Mouse (Mus musculus) heart, embryonic 12.5 days (tissue): Measurements from ENCODE around the gene Ttll1. TPM values are rescaled to one million over a fixed set of nuclear protein-coding genes. Genes with fewer than 3 reads are reported as not detected.

Experiments
- ATAC-seq: fragments of 200-750 bp; cut with Nextera tagmentation; 2 replicates; pipeline ENCODE4 v1.8.0; 2017; ENCODE audit warnings: moderate TSS enrichment, moderate library complexity; ENCODE audit not compliant: insufficient number of reproducible peaks, low FRiP score
- H3K27ac ChIP-seq: fragments of 300-500 bp; sonication (generic); 2 replicates; pipeline ENCODE4 v1.5.1; 2016; ENCODE audit warnings: mild to moderate bottlenecking, moderate library complexity; ENCODE audit not compliant: poor library complexity, severe bottlenecking
- H3K27me3 ChIP-seq: fragments of 300-500 bp; sonication (generic); replicated peaks from 2 replicates; pipeline ENCODE4 v1.6.1; 2016; ENCODE audit warnings: mild to moderate bottlenecking, moderate library complexity
- H3K36me3 ChIP-seq: fragments of 300-500 bp; sonication (generic); 2 replicates; pipeline ENCODE4 v1.6.1; 2016; ENCODE audit warnings: mild to moderate bottlenecking, moderate library complexity
- H3K4me1 ChIP-seq: fragments of 300-500 bp; sonication (generic); replicated peaks from 2 replicates; pipeline ENCODE4 v1.6.1; 2016; ENCODE audit warnings: mild to moderate bottlenecking
- H3K4me2 ChIP-seq: fragments of 300-500 bp; sonication (generic); 2 replicates; pipeline ENCODE4 v1.6.1; 2016; ENCODE audit warnings: mild to moderate bottlenecking, moderate library complexity
- H3K4me3 ChIP-seq: fragments of 300-500 bp; sonication (generic); 2 replicates; pipeline ENCODE4 v1.5.1; 2016; ENCODE audit warnings: mild to moderate bottlenecking
- H3K9ac ChIP-seq: fragments of 300-500 bp; sonication (generic); 2 replicates; pipeline ENCODE4 v1.6.1; 2016; ENCODE audit warnings: mild to moderate bottlenecking, moderate library complexity
- H3K9me3 ChIP-seq: fragments of 300-500 bp; sonication (generic); replicated peaks from 2 replicates; pipeline ENCODE4 v1.6.1; 2016; ENCODE audit warnings: mild to moderate bottlenecking, moderate library complexity
- WGBS: fragments of 180-500 bp; shearing (Covaris S2); methylation state at CpG from one replicate; pipeline ENCODE4 v1.1.7; 2016; 5-methylcytosine and 5-hydroxymethylcytosine counted together
- polyA plus RNA-seq: library from polyadenylated mRNA; unstranded; fragments of >200 nt; fragmentation: Nextera tagmentation; extraction: Ambion mirVana; gene quantifications from 2 replicates; pipeline ENCODE4 v1.2.1, GENCODE M21; 2016

Ttll1 gene
- polyA plus RNA-seq, 1 experiment from 2014 or later: 25.4 TPM

DNA sequence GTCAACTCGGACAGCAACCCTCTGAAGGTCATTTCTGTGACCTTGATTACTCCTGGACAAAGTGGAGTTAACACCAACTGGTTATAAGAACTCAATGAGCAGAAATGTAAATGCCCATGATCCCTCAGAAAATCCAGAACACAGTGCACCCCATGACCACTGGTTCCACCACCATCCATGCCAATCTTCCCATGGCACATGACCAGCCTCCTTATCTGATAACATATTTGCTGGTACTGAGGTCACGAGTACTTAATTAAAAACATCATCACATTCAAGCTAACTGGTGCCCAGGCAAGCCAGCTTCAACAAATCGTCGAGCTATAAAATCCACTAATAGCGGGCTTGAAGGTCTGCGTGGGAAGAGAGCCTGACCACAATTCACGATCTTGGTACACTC is 56.3 kb downstream of the Ttll1 start:
- Histone ChIP-seq H3K4me2 (no peak overlapping the region), H3K4me3 (no peak overlapping the region), H3K9ac (no peak overlapping the region), H3K4me1 (peaks cover 71% of the 10 kb centered on the region), H3K36me3 (no peaks in the 10 kb centered on the region), H3K27ac (no peak overlapping the region), H3K27me3 (no peaks in the 10 kb centered on the region), H3K9me3 (no peaks in the 10 kb centered on the region)
- 72% methylated on average over 7 of the region's 7 CpGs for WGBS
- no peak for ATAC-seq

DNA sequence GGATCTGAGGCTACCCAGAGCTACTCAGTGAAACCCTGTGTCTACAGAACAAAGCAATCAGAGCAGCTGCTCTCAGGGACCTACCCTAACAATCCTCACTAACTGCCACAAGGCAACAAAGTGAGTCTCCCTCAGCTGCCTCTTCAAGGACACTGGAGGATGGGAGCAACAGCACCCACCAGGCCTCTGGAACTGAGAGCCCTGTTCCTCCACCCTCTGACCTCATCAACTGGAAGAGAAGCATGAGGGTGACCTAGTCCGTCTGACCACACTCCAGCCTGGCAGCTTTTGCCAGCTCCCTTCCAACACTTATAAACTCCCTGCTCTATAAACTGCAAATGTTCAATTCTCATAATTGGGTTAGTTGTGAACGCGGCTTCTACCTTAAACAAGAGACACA is 56.8 kb downstream of the Ttll1 start:
- Histone ChIP-seq H3K4me2 (no peak overlapping the region), H3K9me3 (no peaks in the 10 kb centered on the region), H3K4me1 (peaks cover 74% of the 10 kb centered on the region), H3K36me3 (no peaks in the 10 kb centered on the region), H3K9ac (no peak overlapping the region), H3K27ac (peak overlapping the region; percentile 17; the same call in 1 of the 2 replicates), H3K27me3 (no peaks in the 10 kb centered on the region), H3K4me3 (no peak overlapping the region)
- 67% methylated on average over 3 of the region's 3 CpGs for WGBS
- ATAC-seq: peak; percentile 43; the same call in 1 of the 2 replicates

DNA sequence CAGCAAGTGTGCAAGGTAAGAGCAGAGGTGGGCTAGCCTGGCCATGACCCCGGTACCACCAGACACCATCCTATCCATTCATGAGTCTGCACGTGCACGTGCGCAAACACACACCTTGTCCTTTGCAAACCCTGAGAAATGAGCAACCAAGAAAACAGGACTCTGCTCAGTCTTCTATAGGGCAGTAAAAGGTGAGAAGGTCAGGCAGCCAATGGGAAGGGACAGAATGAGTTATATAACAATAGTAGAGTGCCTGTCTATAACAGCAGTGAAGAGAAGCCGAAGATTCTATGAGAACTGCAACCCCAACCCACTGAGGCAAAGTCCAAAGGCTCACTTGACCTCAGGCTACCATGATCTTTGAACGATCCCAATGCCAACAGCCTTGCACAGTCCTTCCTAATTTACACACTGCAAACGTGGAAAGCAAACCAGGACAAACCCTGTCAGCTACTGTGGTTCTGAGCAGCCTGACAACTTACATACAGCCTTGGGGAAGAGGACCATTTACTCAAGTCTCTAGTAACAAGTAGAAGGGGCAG is 58.4 kb downstream of the Ttll1 start:
- Histone ChIP-seq H3K9me3 (no peaks in the 10 kb centered on the region), H3K27ac (peak overlapping the region; percentile 54; the same call in 1 of the 2 replicates), H3K27me3 (no peaks in the 10 kb centered on the region), H3K4me2 (no peak overlapping the region), H3K4me1 (peaks cover 85% of the 10 kb centered on the region), H3K36me3 (no peaks in the 10 kb centered on the region), H3K4me3 (no peak overlapping the region), H3K9ac (no peak overlapping the region)
- no peak for ATAC-seq
- WGBS: 84% methylated on average over 7 of the region's 7 CpGs

DNA sequence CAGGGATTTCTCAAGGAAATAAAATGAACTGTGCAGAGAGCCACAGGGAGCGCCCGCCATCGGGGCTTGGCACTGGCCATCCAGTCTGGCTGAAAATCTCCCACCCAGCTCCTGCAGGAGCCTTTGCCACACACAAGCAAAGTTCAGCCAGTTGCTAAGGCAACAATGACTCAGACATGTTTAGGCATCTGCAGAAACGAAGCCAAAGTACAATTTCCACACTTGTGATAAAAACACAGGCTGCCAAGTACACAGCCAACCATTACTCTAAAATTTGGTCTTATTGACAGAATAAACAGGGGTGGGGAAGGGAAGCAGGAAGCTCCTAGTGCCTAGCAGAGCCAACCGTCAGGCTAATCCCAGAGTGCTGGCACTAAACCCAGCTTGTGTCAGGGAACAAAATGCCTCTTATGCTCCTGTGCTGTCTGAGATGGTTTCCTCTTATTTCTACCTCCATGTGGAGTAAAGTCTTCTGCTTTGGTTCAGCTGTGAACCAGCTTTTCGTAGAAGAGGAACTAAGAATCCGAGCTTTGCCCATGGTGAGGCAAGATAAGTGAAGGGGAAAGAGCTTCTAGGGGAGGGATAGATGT is 59.0 kb downstream of the Ttll1 start:
- peaks cover 87% of the 10 kb centered on the region for H3K4me1 ChIP-seq
- no peaks in the 10 kb centered on the region for H3K27me3 ChIP-seq
- H3K4me3 ChIP-seq: no peak overlapping the region
- H3K27ac ChIP-seq: peak overlapping the region; percentile 54; the same call in 1 of the 2 replicates
- H3K9ac ChIP-seq: peak overlapping the region; percentile 29; the same call in 1 of the 2 replicates
- H3K4me2 ChIP-seq: no peak overlapping the region
- no peaks in the 10 kb centered on the region for H3K9me3 ChIP-seq
- ATAC-seq: 0 out of 2 replicates have a peak, but pooled peaks have one; percentile 23
- no peaks in the 10 kb centered on the region for H3K36me3 ChIP-seq
- 57% methylated on average over 7 of the region's 7 CpGs for WGBS

DNA sequence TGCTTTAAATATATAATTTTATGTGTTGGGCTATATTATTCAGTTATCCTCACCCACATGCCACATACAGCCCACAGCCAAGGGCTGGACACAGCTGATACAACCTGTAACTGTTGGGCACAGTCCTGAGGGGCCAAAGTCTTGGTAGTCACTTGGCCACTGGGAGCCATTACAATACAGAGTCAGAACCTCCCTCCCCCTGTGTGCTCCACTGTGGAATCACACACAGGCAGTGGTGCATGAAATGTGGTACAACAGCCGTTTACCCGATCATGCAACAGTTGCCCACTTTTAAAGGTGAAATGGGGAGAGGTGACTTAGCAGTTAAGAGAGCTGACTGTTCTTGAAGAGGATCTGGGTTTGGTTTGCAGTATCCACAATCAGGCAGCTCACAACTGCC is 60.7 kb downstream of the Ttll1 start:
- no peak for ATAC-seq
- 92% methylated on average over 2 of the region's 2 CpGs for whole genome bisulfite sequencing
- Histone ChIP-seq H3K27me3 (no peaks in the 10 kb centered on the region), H3K4me3 (no peak overlapping the region), H3K9me3 (no peaks in the 10 kb centered on the region), H3K27ac (no peak overlapping the region), H3K4me1 (peaks cover 94% of the 10 kb centered on the region), H3K36me3 (no peaks in the 10 kb centered on the region), H3K4me2 (no peak overlapping the region), H3K9ac (no peak overlapping the region)

DNA sequence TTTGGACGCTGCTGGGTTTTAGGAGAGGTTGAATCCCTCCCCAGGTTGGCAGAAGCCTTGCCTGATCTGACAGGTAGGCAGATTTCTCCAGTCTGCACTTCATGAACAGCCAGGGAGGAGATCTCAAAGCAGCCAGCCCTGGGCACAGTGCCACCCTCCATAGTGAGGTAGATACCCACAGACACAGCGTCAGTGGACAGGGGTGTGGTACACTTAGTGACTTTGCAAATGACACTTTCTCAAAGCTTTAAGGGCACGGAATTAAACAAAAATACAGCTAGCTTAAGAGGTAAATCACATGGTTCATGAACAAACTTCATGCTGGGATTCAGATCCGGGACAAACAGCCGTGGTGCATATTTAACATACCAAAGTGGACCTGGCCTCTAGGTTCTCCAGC is 62.0 kb downstream of the Ttll1 start:
- H3K4me1 ChIP-seq: peaks cover 95% of the 10 kb centered on the region
- H3K27me3 ChIP-seq: no peaks in the 10 kb centered on the region
- no peak for ATAC-seq
- H3K9me3 ChIP-seq: no peaks in the 10 kb centered on the region
- H3K36me3 ChIP-seq: no peaks in the 10 kb centered on the region
- no peak overlapping the region for H3K27ac ChIP-seq
- 66% methylated on average over 5 of the region's 5 CpGs for WGBS
- H3K9ac ChIP-seq: no peak overlapping the region
- H3K4me2 ChIP-seq: no peak overlapping the region
- H3K4me3 ChIP-seq: no peak overlapping the region

DNA sequence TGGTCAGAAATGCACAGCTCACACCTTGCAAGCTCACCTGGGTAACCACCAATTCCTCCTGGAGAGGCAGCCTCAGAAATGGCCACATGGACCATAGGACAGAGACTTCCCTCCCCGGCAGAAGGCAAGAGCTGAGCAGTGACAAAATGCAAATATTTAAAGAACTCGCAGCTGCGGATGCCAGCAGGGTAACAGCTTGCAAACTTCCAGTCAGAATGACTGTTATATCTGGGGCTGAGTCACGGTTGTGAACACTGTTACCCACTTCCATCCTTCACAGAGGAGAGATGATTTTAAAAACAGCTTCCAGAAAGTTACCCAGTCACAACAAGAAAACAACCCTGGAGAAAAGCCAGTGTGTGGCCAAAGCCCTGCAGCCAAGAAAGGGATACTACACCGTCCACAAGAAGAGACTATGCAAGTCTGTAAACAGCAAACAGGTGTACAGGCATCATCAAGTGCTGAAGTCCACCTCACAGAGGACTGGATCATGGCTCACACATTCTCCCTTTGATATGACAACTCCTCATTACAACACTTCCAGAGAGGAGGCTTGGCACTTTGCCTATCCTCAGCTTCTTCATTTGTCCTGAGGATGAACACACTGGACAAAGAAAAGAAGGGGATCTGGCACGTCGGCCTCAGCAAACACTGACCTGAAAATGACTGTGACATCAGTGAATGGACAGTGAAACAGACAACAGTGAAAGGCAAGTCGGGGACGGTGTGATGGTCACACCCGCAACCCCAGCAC is 62.7 kb downstream of the Ttll1 start:
- Histone ChIP-seq H3K27ac (peak overlapping the region; percentile 93), H3K9ac (no peak overlapping the region), H3K4me1 (peaks cover 96% of the 10 kb centered on the region), H3K4me2 (peak overlapping the region; percentile 12; the same call in 1 of the 2 replicates), H3K4me3 (no peak overlapping the region), H3K27me3 (no peaks in the 10 kb centered on the region), H3K9me3 (no peaks in the 10 kb centered on the region), H3K36me3 (no peaks in the 10 kb centered on the region)
- WGBS: 41% methylated on average over 10 of the region's 10 CpGs
- no peak for ATAC-seq

DNA sequence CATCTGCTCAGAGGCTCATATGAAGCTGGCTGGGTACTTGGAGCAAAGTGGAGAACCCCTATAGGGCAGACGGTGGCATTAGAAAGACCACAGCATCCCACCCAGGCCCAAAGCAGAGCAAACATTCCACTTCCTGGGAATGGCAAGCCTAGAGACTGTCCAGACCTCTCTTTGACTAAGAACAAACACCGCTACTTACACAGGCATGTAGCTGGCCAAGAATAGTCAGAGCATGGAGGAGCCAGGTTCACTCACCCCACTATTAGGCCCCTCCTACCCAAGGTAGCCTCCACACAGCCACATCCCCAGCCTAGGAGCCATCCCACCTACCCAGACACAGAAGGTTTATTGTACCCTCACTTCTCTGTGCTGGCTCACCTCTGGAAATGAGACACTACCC is 64.8 kb downstream of the Ttll1 start:
- Histone ChIP-seq H3K9ac (0 out of 2 replicates have a peak overlapping the region, but pooled peaks have one; percentile 6), H3K4me1 (peaks cover 98% of the 10 kb centered on the region), H3K36me3 (no peaks in the 10 kb centered on the region), H3K4me3 (no peak overlapping the region), H3K4me2 (peak overlapping the region; percentile 36), H3K9me3 (no peaks in the 10 kb centered on the region), H3K27ac (peak overlapping the region; percentile 93), H3K27me3 (no peaks in the 10 kb centered on the region)
- peak; percentile 78 for ATAC-seq
- WGBS: 16% methylated on average over 2 of the region's 2 CpGs

DNA sequence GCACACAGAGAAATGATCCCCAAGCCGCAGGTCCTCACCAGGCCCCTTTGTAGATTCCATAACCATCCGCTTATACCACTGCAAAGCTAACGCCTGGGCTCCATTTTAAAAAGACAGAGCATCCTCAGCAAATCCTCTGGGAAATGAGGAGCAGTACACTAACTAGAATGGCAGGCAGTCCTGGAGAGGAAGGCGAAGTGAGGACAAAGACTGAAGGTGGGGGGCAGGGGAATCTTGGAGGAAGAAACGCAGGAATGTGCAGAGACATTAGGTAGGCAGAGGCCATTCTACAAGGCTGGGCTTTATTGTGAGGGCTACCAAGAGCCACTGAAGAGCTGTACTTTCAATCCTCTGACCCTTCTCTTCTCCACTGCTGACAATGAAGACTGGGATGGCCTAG is 65.3 kb downstream of the Ttll1 start:
- ATAC-seq: no peak
- no peaks in the 10 kb centered on the region for H3K9me3 ChIP-seq
- H3K4me1 ChIP-seq: peaks cover 98% of the 10 kb centered on the region
- H3K9ac ChIP-seq: 0 out of 2 replicates have a peak overlapping the region, but pooled peaks have one; percentile 6
- H3K27me3 ChIP-seq: no peaks in the 10 kb centered on the region
- no peak overlapping the region for H3K4me3 ChIP-seq
- H3K4me2 ChIP-seq: peak overlapping the region; percentile 36
- H3K27ac ChIP-seq: peak overlapping the region; percentile 93
- H3K36me3 ChIP-seq: no peaks in the 10 kb centered on the region
- 58% methylated on average over 5 of the region's 5 CpGs for WGBS

DNA sequence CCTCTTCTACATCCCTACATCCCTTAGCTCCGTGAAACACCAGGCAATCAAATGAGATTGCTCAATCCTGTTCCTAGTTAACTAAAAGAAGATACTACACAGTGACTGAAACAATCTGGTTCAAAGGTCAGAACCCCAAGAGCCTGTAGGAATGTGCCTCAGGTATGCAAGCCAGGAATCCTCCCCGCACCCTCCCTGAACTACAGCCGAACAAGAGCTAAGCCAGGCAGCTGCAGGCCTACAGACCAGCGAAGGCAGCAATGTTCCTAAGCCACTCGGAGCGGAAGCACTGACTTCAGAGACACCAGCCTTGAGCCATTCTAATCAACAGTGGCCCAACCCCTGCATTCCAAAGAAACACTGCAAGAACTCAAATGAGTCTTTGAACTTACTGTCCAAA is 66.3 kb downstream of the Ttll1 start:
- Histone ChIP-seq H3K27ac (peak overlapping the region; percentile 93), H3K4me2 (no peak overlapping the region), H3K36me3 (no peaks in the 10 kb centered on the region), H3K9me3 (no peaks in the 10 kb centered on the region), H3K4me3 (no peak overlapping the region), H3K27me3 (no peaks in the 10 kb centered on the region), H3K4me1 (peaks cover 97% of the 10 kb centered on the region), H3K9ac (no peak overlapping the region)
- WGBS: 25% methylated on average over 6 of the region's 6 CpGs
- ATAC-seq: no peak

DNA sequence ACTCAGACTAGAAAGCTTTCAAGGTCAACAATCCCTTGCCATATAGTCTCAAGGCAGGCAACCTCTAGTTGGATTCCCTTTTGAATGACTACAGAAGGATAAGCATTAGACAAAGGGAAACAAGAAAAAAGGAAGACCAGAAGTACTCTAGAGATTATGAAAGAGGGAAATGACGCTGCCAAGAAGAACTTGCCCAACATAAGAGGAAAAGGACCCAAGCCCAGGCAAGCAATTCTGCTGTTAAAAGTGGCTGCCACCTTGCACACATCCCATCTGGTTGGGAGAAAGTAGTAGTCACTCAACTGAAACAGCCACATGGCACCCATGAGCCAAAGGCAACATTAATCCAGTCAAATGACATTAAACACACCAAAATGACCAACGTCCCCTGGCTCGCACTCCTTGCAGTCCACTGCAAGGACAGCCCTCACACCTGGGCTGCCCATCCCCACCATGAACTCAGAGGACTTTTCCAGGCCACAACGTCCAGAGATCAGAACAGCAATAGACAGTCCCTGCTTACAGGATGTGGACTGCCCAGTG is 68.1 kb downstream of the Ttll1 start:
- no peaks in the 10 kb centered on the region for H3K27me3 ChIP-seq
- H3K9me3 ChIP-seq: no peaks in the 10 kb centered on the region
- no peak overlapping the region for H3K4me2 ChIP-seq
- H3K4me3 ChIP-seq: no peak overlapping the region
- 82% methylated on average over 4 of the region's 4 CpGs for WGBS
- H3K36me3 ChIP-seq: no peaks in the 10 kb centered on the region
- H3K27ac ChIP-seq: 0 out of 2 replicates have a peak overlapping the region, but pooled peaks have one; percentile 39
- no peak overlapping the region for H3K9ac ChIP-seq
- H3K4me1 ChIP-seq: peaks cover 82% of the 10 kb centered on the region
- ATAC-seq: no peak
